Mouse (Mus musculus) lung, postnatal 0 days (tissue): ENCODE data around the gene Mfrp. TPM values are rescaled to one million over a fixed set of nuclear protein-coding genes. Genes with fewer than 3 reads are reported as not detected.

ENCODE experiments used
- ATAC-seq: fragments of 200-750 bp; cut with Nextera tagmentation; 2 replicates; pipeline ENCODE4 v1.8.0; 2017; ENCODE audit warnings: moderate library complexity
- DNase-seq: peaks from one replicate; pipeline ENCODE4 v3.0.0-alpha.2; 2016; ENCODE audit warnings: low spot score
- H3K27ac ChIP-seq: fragments of 300-500 bp; sonication (generic); 2 replicates; pipeline ENCODE4 v1.5.1; 2014; ENCODE audit warnings: antibody characterized with exemption, mild to moderate bottlenecking, low read length, mixed read lengths
- H3K27me3 ChIP-seq: fragments of 300-500 bp; sonication (generic); replicated peaks from 2 replicates; pipeline ENCODE4 v1.6.1; 2014; ENCODE audit warnings: low read length, mixed read lengths; ENCODE audit not compliant: insufficient read depth
- H3K36me3 ChIP-seq: fragments of 300-500 bp; sonication (generic); 2 replicates; pipeline ENCODE4 v1.6.1; 2014; ENCODE audit warnings: low read length, mixed read lengths; ENCODE audit not compliant: insufficient read depth
- H3K4me1 ChIP-seq: fragments of 300-500 bp; sonication (generic); 2 replicates; pipeline ENCODE4 v1.6.1; 2014; ENCODE audit warnings: antibody characterized with exemption, low read depth, low read length, mixed read lengths; ENCODE audit not compliant: insufficient read depth
- H3K4me2 ChIP-seq: fragments of 300-500 bp; sonication (generic); replicated peaks from 2 replicates; pipeline ENCODE4 v1.6.1; 2014; ENCODE audit warnings: low read depth, mild to moderate bottlenecking, low read length, moderate library complexity, mixed read lengths
- H3K4me3 ChIP-seq: fragments of 300-500 bp; sonication (generic); 2 replicates; pipeline ENCODE4 v1.5.1; 2014; ENCODE audit warnings: low read depth, low read length
- H3K9ac ChIP-seq: fragments of 300-500 bp; sonication (generic); replicated peaks from 2 replicates; pipeline ENCODE4 v1.6.1; 2014; ENCODE audit warnings: low read depth, mild to moderate bottlenecking
- H3K9me3 ChIP-seq: fragments of 300-500 bp; sonication (generic); 2 replicates; pipeline ENCODE4 v1.6.1; 2016; ENCODE audit warnings: low read length, mixed read lengths
- CTCF ChIP-seq: IDR thresholded peaks from 2 replicates; pipeline ENCODE4 v1.5.1; 2016; ENCODE audit warnings: antibody characterized with exemption, mild to moderate bottlenecking
- EP300 ChIP-seq: IDR thresholded peaks from 2 replicates; pipeline ENCODE4 v1.6.1; 2016; ENCODE audit warnings: antibody characterized with exemption, mild to moderate bottlenecking, control low read depth
- WGBS: fragments of 180-500 bp; shearing (Covaris S2); extraction: QIAGEN DNeasy Blood & Tissue Kit; methylation state at CpG from one replicate; pipeline ENCODE4 v1.1.7; 2014; 5-methylcytosine and 5-hydroxymethylcytosine counted together
- polyA plus RNA-seq: library from polyadenylated mRNA; unstranded; fragments of >200 nt; fragmentation: Nextera tagmentation; extraction: Ambion mirVana; gene quantifications from 2 replicates; pipeline ENCODE4 v1.2.1, GENCODE M21; 2015

Gene Mfrp
- polyA plus RNA-seq, 1 experiment from 2014 or later, result 0.08 TPM

- DNase-seq (peak; percentile 34), ATAC-seq (no peak)
- Histone ChIP-seq H3K4me3 (peak overlapping the region; percentile 68), H3K4me2 (peak overlapping the region; percentile 86), H3K27ac (peak overlapping the region; percentile 89), H3K9ac (peak overlapping the region; percentile 75), H3K27me3 (0 out of 2 replicates have a peak, but pooled peaks cover 4% of the 10 kb centered on the region), H3K4me1 (peaks cover 4% of the 10 kb centered on the region; the same call in 1 of the 2 replicates), H3K36me3 (peaks cover 10% of the 10 kb centered on the region), H3K9me3 (no peaks in the 10 kb centered on the region)
- WGBS, result 2% methylated on average over 47 of the region's 49 CpGs
- no peak for TF ChIP-seq EP300
- no peak for TF ChIP-seq CTCF
Measured at GRCm38 (mm10) chr9:44134851-44135730, 33.6 kb downstream of the Mfrp start.

- H3K4me1 ChIP-seq, result peaks cover 4% of the 10 kb centered on the region; the same call in 1 of the 2 replicates
- DNase-seq (peak; percentile 49), ATAC-seq (peak; percentile 11)
- H3K27ac ChIP-seq, result peak overlapping the region; percentile 89
- no peaks in the 10 kb centered on the region for H3K9me3 ChIP-seq
- peak overlapping the region; percentile 68 for H3K4me3 ChIP-seq
- peak overlapping the region; percentile 86 for H3K4me2 ChIP-seq
- TF ChIP-seq EP300 (no peak), CTCF (no peak)
- H3K27me3 ChIP-seq, result 0 out of 2 replicates have a peak, but pooled peaks cover 4% of the 10 kb centered on the region
- WGBS, result 22% methylated on average over 7 of the region's 7 CpGs
- peaks cover 15% of the 10 kb centered on the region for H3K36me3 ChIP-seq
- peak overlapping the region; percentile 75 for H3K9ac ChIP-seq
Measured at GRCm38 (mm10) chr9:44135731-44136411, 34.3 kb downstream of the Mfrp start.

- TF ChIP-seq CTCF, result no peak
- no peak for TF ChIP-seq EP300
- WGBS, result 41% methylated on average over 4 of the region's 4 CpGs
- H3K4me3 ChIP-seq, result no peak overlapping the region
- ATAC-seq (no peak), DNase-seq (no peak)
- no peak overlapping the region for H3K27ac ChIP-seq
- H3K36me3 ChIP-seq, result peaks cover 20% of the 10 kb centered on the region
- 0 out of 2 replicates have a peak, but pooled peaks cover 4% of the 10 kb centered on the region for H3K27me3 ChIP-seq
- H3K9me3 ChIP-seq, result no peaks in the 10 kb centered on the region
- no peak overlapping the region for H3K4me2 ChIP-seq
- peaks cover 4% of the 10 kb centered on the region; the same call in 1 of the 2 replicates for H3K4me1 ChIP-seq
- H3K9ac ChIP-seq, result no peak overlapping the region
Measured at GRCm38 (mm10) chr9:44137846-44138245, 36.3 kb downstream of the Mfrp start.

- H3K4me2 ChIP-seq, result no peak overlapping the region
- no peaks in the 10 kb centered on the region for H3K27me3 ChIP-seq
- ATAC-seq, result no peak
- H3K4me1 ChIP-seq, result no peaks in the 10 kb centered on the region
- H3K27ac ChIP-seq, result no peak overlapping the region
- 62% methylated on average over 5 of the region's 5 CpGs for WGBS
- H3K4me3 ChIP-seq, result no peak overlapping the region
- TF ChIP-seq EP300 (no peak), CTCF (no peak)
- peaks cover 20% of the 10 kb centered on the region for H3K36me3 ChIP-seq
- no peak for DNase-seq
- no peaks in the 10 kb centered on the region for H3K9me3 ChIP-seq
- no peak overlapping the region for H3K9ac ChIP-seq
Measured at GRCm38 (mm10) chr9:44141951-44142350, 40.4 kb downstream of the Mfrp start.

GRCm38 (mm10) chr9:44143421-44143820 is 41.9 kb downstream of the Mfrp start:
- ATAC-seq, result no peak
- no peak for TF ChIP-seq CTCF
- no peak for TF ChIP-seq EP300
- WGBS, result 77% methylated on average over 5 of the region's 5 CpGs
- Histone ChIP-seq H3K27me3 (no peaks in the 10 kb centered on the region), H3K9ac (no peak overlapping the region), H3K27ac (no peak overlapping the region), H3K4me3 (no peak overlapping the region), H3K4me2 (no peak overlapping the region), H3K9me3 (no peaks in the 10 kb centered on the region), H3K4me1 (no peaks in the 10 kb centered on the region), H3K36me3 (peaks cover 19% of the 10 kb centered on the region)
- DNase-seq, result no peak

- TF ChIP-seq CTCF (peak; percentile 59), EP300 (no peak)
- no peak overlapping the region for H3K4me3 ChIP-seq
- no peaks in the 10 kb centered on the region for H3K9me3 ChIP-seq
- DNase-seq (peak; percentile 63), ATAC-seq (peak; percentile 77)
- no peaks in the 10 kb centered on the region for H3K4me1 ChIP-seq
- no peak overlapping the region for H3K27ac ChIP-seq
- WGBS, result 32% methylated on average over 7 of the region's 8 CpGs
- H3K9ac ChIP-seq, result no peak overlapping the region
- H3K27me3 ChIP-seq, result no peaks in the 10 kb centered on the region
- peaks cover 14% of the 10 kb centered on the region for H3K36me3 ChIP-seq
- no peak overlapping the region for H3K4me2 ChIP-seq
Measured at GRCm38 (mm10) chr9:44144023-44144717, 42.6 kb downstream of the Mfrp start.
